Mouse (Mus musculus): ENCODE results near the gene Srebf2. TPM values are rescaled to one million over a fixed set of nuclear protein-coding genes. Genes with fewer than 3 reads are reported as not detected.

Gene Srebf2
- total RNA-seq, 1 experiment = 173 TPM

DNA sequence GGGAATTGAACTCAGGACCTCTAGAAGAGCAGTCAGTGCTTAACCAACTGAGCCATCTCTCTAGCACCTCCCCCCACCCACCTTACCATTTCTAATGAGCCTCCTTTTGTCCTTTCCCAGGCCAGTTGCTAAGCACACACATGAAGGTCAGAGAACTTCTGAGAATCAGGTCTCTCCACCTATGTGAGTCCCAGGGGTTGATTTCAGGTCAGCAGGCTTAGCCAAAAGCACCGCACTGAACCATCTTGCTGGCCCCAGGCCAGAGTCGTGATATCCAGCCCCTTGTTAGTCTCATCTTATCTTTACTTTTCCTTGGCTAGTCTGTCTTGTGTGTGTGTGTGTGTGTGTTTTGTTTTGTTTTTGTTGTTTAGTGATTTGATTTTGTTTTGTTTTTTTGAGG is 1.6 kb upstream of the Srebf2 start:
- peaks cover 11 to 14% of the 10 kb centered on the region in 2 experiments for H3K4me1 ChIP-seq (ENCODE audit: control insufficient read depth in 2 of 2, insufficient read depth in 2 of 2, low read length in 2 of 2, poor library complexity in 1 of 2)
- in situ Hi-C loops (cut with MboI; ENCODE audit: low sequenced_read_pairs in 2 of 2, unreplicated experiment in 2 of 2) = loop anchor here in 1 of 2 experiments (10.0 kb wide), 1 partner anchor 89 kb away; no protein-coding TSS in a partner anchor
- no peak overlapping the region for H3K4me3 ChIP-seq (ENCODE audit: insufficient read depth in 1 of 2, low read depth in 1 of 2, low read length in 2 of 2, poor library complexity in 1 of 2, severe bottlenecking in 1 of 2)
- no peak for DNase-seq (ENCODE audit: low read depth, low spot score)
- TF ChIP-seq ZNF384 (IDR thresholded peaks at IDR 0.05; ENCODE audit: low read depth, low read length) (no peak), CHD2 (IDR thresholded peaks at IDR 0.05; ENCODE audit: low read depth, low read length) (no peak), MAFK (IDR thresholded peaks at IDR 0.05; ENCODE audit: insufficient read depth, low read depth, low read length) (no peak), HCFC1 (IDR thresholded peaks at IDR 0.05; ENCODE audit: borderline replicate concordance, insufficient read depth, low read length) (no peak), ZC3H11A (IDR thresholded peaks at IDR 0.05; ENCODE audit: borderline replicate concordance, low read depth, low read length) (no peak)
- no peaks in the 10 kb centered on the region for H3K9me3 ChIP-seq (ENCODE audit: control insufficient read depth, insufficient read depth, low read depth, low read length)
- H3K27ac ChIP-seq (ENCODE audit: insufficient read depth, low read depth, low read length, poor library complexity, severe bottlenecking) = peak overlapping the region; percentile 93
- no peak overlapping the region; the same call in 1 of the 2 replicates for H3K9ac ChIP-seq (ENCODE audit: insufficient read depth, low read depth, low read length, poor library complexity, severe bottlenecking)
- H3K36me3 ChIP-seq (ENCODE audit: control insufficient read depth, insufficient read depth, low read length, poor library complexity, severe bottlenecking) = peaks cover 12% of the 10 kb centered on the region; the same call in 1 of the 2 replicates

DNA sequence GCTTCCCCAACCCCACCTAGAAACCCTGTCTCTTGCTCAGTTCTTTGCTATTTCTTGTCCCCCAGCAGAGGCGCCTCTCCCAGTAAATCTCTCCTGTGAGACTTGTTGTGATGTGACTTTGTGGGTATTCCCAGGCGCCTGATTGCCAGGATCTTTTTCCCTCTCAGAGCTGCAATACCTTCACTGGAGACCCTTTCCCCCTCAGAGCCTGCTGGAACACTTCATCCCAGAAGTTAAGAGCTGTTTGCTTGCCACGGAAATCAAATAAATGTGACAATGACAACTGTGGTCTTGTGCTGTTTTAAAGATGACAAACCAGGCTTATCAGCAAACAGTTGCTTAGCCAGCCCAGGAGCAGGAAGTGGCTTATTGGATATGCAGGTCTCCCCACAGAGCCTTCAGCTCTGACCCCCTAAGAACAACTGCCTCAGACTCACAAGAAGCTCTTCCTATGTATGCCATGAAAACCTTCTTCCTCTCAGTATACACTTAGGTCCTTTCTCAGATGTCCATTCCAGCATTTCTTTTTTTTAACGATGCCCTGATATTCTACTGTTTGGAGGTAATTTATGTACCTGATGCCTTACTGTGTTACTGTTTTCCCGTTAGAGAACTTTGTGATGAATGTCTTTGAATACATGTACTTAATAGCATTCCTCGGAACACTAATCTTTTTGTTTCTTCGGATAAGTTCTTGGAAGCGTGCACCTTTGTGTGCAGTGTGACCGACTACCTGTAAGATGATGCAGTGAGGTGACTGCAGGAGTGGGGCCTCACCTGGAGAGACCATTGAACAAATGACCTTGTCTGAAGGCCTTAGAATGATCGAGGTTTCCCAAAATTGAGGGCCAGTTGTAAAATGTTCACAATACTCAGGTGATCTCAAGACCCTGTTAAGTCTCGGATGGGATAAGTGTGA is 871 bp upstream of the Srebf2 start:
- peak overlapping the region; percentile 68 for H3K9ac ChIP-seq (ENCODE audit: insufficient read depth, low read depth, low read length, poor library complexity, severe bottlenecking)
- TF ChIP-seq CHD2 (IDR thresholded peaks at IDR 0.05; ENCODE audit: low read depth, low read length) (no peak; the same call in 1 of the 2 replicates), ZC3H11A (IDR thresholded peaks at IDR 0.05; ENCODE audit: borderline replicate concordance, low read depth, low read length) (no peak), ZNF384 (IDR thresholded peaks at IDR 0.05; ENCODE audit: low read depth, low read length) (no peak), MAFK (IDR thresholded peaks at IDR 0.05; ENCODE audit: insufficient read depth, low read depth, low read length) (no peak), HCFC1 (IDR thresholded peaks at IDR 0.05; ENCODE audit: borderline replicate concordance, insufficient read depth, low read length) (no peak)
- H3K4me3 ChIP-seq (ENCODE audit: insufficient read depth in 1 of 2, low read depth in 1 of 2, low read length in 2 of 2, poor library complexity in 1 of 2, severe bottlenecking in 1 of 2) = peak overlapping the region; percentile 42 to 60

DNA sequence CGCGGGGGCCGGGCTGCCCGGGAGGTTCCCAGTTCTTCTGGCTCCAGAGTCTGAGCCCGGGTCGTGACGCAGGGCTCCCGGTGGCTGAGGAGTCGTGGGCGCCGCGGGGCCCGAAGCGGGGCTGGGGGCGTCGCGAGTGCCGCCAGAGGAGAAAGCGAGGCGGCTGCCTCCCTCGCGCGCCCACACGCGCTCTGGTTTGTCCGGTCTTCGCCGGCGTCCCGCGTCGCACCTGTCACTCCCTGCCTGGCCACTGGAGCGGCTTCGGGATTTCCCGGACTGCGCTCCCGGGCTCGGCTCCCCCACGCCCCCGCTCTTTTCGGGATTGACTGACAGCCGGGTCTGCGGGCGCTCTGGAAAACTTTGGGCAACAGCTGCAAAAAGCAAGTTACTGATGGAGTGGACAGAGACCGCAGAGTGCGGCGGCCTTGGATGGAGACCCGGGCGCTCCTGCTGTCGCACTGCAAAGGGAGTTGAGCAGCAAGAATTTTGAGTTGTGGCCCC is 680 bp downstream of the Srebf2 start:
- Histone ChIP-seq H3K9me3 (ENCODE audit: control insufficient read depth, insufficient read depth, low read depth, low read length) (no peaks in the 10 kb centered on the region), H3K9ac (ENCODE audit: insufficient read depth, low read depth, low read length, poor library complexity, severe bottlenecking) (peak overlapping the region; percentile 98)

More for the DNA sequence above, 871 bp upstream of the Srebf2 start:
- Histone ChIP-seq H3K36me3 (ENCODE audit: control insufficient read depth, insufficient read depth, low read length, poor library complexity, severe bottlenecking) (peaks cover 8% of the 10 kb centered on the region; the same call in 1 of the 2 replicates), H3K9me3 (ENCODE audit: control insufficient read depth, insufficient read depth, low read depth, low read length) (no peaks in the 10 kb centered on the region), H3K27ac (ENCODE audit: insufficient read depth, low read depth, low read length, poor library complexity, severe bottlenecking) (peak overlapping the region; percentile 93), H3K4me1 (ENCODE audit: control insufficient read depth in 2 of 2, insufficient read depth in 2 of 2, low read length in 2 of 2, poor library complexity in 1 of 2) (peaks cover 11 to 14% of the 10 kb centered on the region in 2 experiments)
- in situ Hi-C loops (cut with MboI; ENCODE audit: low sequenced_read_pairs in 2 of 2, unreplicated experiment in 2 of 2) = loop anchor here in 1 of 2 experiments (10.0 kb wide), 1 partner anchor 89 kb away; no protein-coding TSS in a partner anchor
- no peak for DNase-seq (ENCODE audit: low read depth, low spot score)

DNA sequence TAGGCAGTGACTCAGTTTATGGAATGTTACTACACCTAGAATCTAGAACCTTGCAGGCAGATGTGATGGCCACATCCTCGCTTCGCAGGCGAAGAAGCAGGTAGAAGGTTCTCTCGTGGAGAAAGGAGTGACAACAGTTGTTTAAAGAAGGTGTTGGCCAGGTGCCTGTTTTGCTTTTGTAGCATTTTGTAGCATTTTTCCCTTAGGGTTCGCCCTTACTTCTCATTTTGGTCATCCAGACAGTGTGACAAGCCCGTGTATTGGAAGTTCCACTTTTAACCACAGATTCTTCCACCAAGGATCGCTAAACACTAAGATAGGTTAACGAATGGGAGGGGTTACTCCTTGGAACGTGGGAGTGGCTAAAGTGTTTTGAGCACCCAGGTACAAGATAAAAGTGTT is 1.5 kb downstream of the Srebf2 start:
- no peak for DNase-seq (ENCODE audit: low read depth, low spot score)
- TF ChIP-seq ZNF384 (IDR thresholded peaks at IDR 0.05; ENCODE audit: low read depth, low read length) (no peak), HCFC1 (IDR thresholded peaks at IDR 0.05; ENCODE audit: borderline replicate concordance, insufficient read depth, low read length) (no peak), ZC3H11A (IDR thresholded peaks at IDR 0.05; ENCODE audit: borderline replicate concordance, low read depth, low read length) (no peak), CHD2 (IDR thresholded peaks at IDR 0.05; ENCODE audit: low read depth, low read length) (no peak), MAFK (IDR thresholded peaks at IDR 0.05; ENCODE audit: insufficient read depth, low read depth, low read length) (no peak)
- Histone ChIP-seq H3K27ac (ENCODE audit: insufficient read depth, low read depth, low read length, poor library complexity, severe bottlenecking) (no peak overlapping the region), H3K9ac (ENCODE audit: insufficient read depth, low read depth, low read length, poor library complexity, severe bottlenecking) (no peak overlapping the region; the same call in 1 of the 2 replicates), H3K36me3 (ENCODE audit: control insufficient read depth, insufficient read depth, low read length, poor library complexity, severe bottlenecking) (peaks cover 5% of the 10 kb centered on the region; the same call in 1 of the 2 replicates), H3K4me3 (ENCODE audit: insufficient read depth in 1 of 2, low read depth in 1 of 2, low read length in 2 of 2, poor library complexity in 1 of 2, severe bottlenecking in 1 of 2) (peak overlapping the region; percentile 82 to 97), H3K4me1 (ENCODE audit: control insufficient read depth in 2 of 2, insufficient read depth in 2 of 2, low read length in 2 of 2, poor library complexity in 1 of 2) (peaks cover 11 to 24% of the 10 kb centered on the region in 2 experiments), H3K9me3 (ENCODE audit: control insufficient read depth, insufficient read depth, low read depth, low read length) (no peaks in the 10 kb centered on the region)
- in situ Hi-C loops (cut with MboI; ENCODE audit: low sequenced_read_pairs in 2 of 2, unreplicated experiment in 2 of 2) = loop anchor here in 1 of 2 experiments (10.0 kb wide), 1 partner anchor 86 kb away; no protein-coding TSS in a partner anchor

More for the DNA sequence above, 680 bp downstream of the Srebf2 start:
- in situ Hi-C loops (cut with MboI; ENCODE audit: low sequenced_read_pairs in 2 of 2, unreplicated experiment in 2 of 2) = loop anchor here in 1 of 2 experiments (10.0 kb wide), 1 partner anchor 87 kb away; no protein-coding TSS in a partner anchor
- H3K4me3 ChIP-seq (ENCODE audit: insufficient read depth in 1 of 2, low read depth in 1 of 2, low read length in 2 of 2, poor library complexity in 1 of 2, severe bottlenecking in 1 of 2) = peak overlapping the region; percentile 82 to 97
- no peak for TF ChIP-seq MAFK (IDR thresholded peaks at IDR 0.05; ENCODE audit: insufficient read depth, low read depth, low read length)
- TF ChIP-seq ZNF384 (IDR thresholded peaks at IDR 0.05; ENCODE audit: low read depth, low read length) = no peak
- TF ChIP-seq CHD2 (IDR thresholded peaks at IDR 0.05; ENCODE audit: low read depth, low read length) = no peak
- H3K27ac ChIP-seq (ENCODE audit: insufficient read depth, low read depth, low read length, poor library complexity, severe bottlenecking) = peak overlapping the region; percentile 97
- H3K4me1 ChIP-seq (ENCODE audit: control insufficient read depth in 2 of 2, insufficient read depth in 2 of 2, low read length in 2 of 2, poor library complexity in 1 of 2) = peaks cover 11 to 19% of the 10 kb centered on the region in 2 experiments
- H3K36me3 ChIP-seq (ENCODE audit: control insufficient read depth, insufficient read depth, low read length, poor library complexity, severe bottlenecking) = peaks cover 5% of the 10 kb centered on the region; the same call in 1 of the 2 replicates
- no peak for DNase-seq (ENCODE audit: low read depth, low spot score)

Measured in ES-E14 (cell line).